Mouse (Mus musculus) limb, embryonic 14.5 days (tissue): ENCODE results near the gene Tldc1. TPM values are rescaled to one million over a fixed set of nuclear protein-coding genes. Genes with fewer than 3 reads are reported as not detected.

Source experiments
- ATAC-seq: fragments of 200-750 bp; cut with Nextera tagmentation; 2 replicates; pipeline ENCODE4 v1.8.0; 2017; ENCODE audit warnings: low read depth, moderate number of reproducible peaks, moderate TSS enrichment; ENCODE audit not compliant: low FRiP score
- DNase-seq: peaks from one replicate; pipeline ENCODE4 v3.0.0-alpha.2; 2015; ENCODE audit warnings: low spot score
- H3K27ac ChIP-seq: fragments of 300-500 bp; sonication (generic); replicated peaks from 2 replicates; pipeline ENCODE4 v1.5.1; 2014; ENCODE audit warnings: low read depth, mild to moderate bottlenecking, low read length, moderate library complexity, mixed read lengths
- H3K27me3 ChIP-seq: fragments of 300-500 bp; sonication (generic); 2 replicates; pipeline ENCODE4 v1.6.1; 2014; ENCODE audit warnings: low read length, mixed read lengths; ENCODE audit not compliant: control insufficient read depth, insufficient read depth
- H3K36me3 ChIP-seq: fragments of 300-500 bp; sonication (generic); 2 replicates; pipeline ENCODE4 v1.6.1; 2014; ENCODE audit warnings: mild to moderate bottlenecking, low read length, moderate library complexity, mixed read lengths; ENCODE audit not compliant: control insufficient read depth, insufficient read depth
- H3K4me1 ChIP-seq: fragments of 300-500 bp; sonication (generic); 2 replicates; pipeline ENCODE4 v1.6.1; 2014; ENCODE audit warnings: antibody characterized with exemption, low read length, mixed read lengths; ENCODE audit not compliant: control insufficient read depth, insufficient read depth
- H3K4me2 ChIP-seq: fragments of 300-500 bp; sonication (generic); replicated peaks from 2 replicates; pipeline ENCODE4 v1.6.1; 2014; ENCODE audit warnings: low read depth, mild to moderate bottlenecking, low read length, moderate library complexity; ENCODE audit not compliant: severe bottlenecking
- H3K4me3 ChIP-seq: fragments of 300-500 bp; sonication (generic); replicated peaks from 2 replicates; pipeline ENCODE4 v1.5.1; 2014; ENCODE audit warnings: low read length
- H3K9ac ChIP-seq: fragments of 300-500 bp; sonication (generic); 2 replicates; pipeline ENCODE4 v1.6.1; 2014; ENCODE audit warnings: mild to moderate bottlenecking, low read depth, low read length, moderate library complexity; ENCODE audit not compliant: severe bottlenecking
- H3K9me3 ChIP-seq: fragments of 300-500 bp; sonication (generic); 2 replicates; pipeline ENCODE4 v1.6.1; 2016; ENCODE audit warnings: low read length; ENCODE audit not compliant: control insufficient read depth
- POLR2A ChIP-seq: fragments of 200-500 bp; IDR thresholded peaks from 2 replicates; pipeline ENCODE4 v1.8.0; 2012; ENCODE audit warnings: inconsistent platforms, mild to moderate bottlenecking, moderate library complexity, borderline replicate concordance; ENCODE audit not compliant: insufficient read depth, insufficient read length; ENCODE audit errors: extremely low read depth
- WGBS: fragments of 180-500 bp; shearing (Covaris S2); extraction: QIAGEN DNeasy Blood & Tissue Kit; methylation state at CpG from one replicate; pipeline ENCODE4 v1.1.7; 2014; 5-methylcytosine and 5-hydroxymethylcytosine counted together
- polyA plus RNA-seq, 2 experiments: library from polyadenylated mRNA; depleted of rRNA in 1 of 2; stranded (reverse) in 1 of 2; unstranded in 1 of 2; fragments of >200 nt; fragmentation: Nextera tagmentation in 1 of 2; extraction: Ambion mirVana in 1 of 2; gene quantifications; 2 replicates each; pipeline versions ENCODE4 v1.2.1 to v1.2.3; 2012 to 2014

The Tldc1 gene
- polyA plus RNA-seq, 2 experiments, result 5.1 to 10.6 TPM

GRCm38 (mm10) chr8:119824100-119824499, 45.9 kb upstream of the Tldc1 start:
- Histone ChIP-seq H3K36me3 (peaks cover 15% of the 10 kb centered on the region), H3K4me3 (no peak overlapping the region), H3K27ac (no peak overlapping the region), H3K9ac (no peak overlapping the region), H3K4me1 (peaks cover 4% of the 10 kb centered on the region; the same call in 1 of the 2 replicates), H3K27me3 (no peaks in the 10 kb centered on the region), H3K4me2 (no peak overlapping the region), H3K9me3 (no peaks in the 10 kb centered on the region)
- ATAC-seq (no peak), DNase-seq (no peak)
- 84% methylated on average over 4 of the region's 4 CpGs for WGBS
- TF ChIP-seq POLR2A, result no peak

- Histone ChIP-seq H3K4me3 (no peak overlapping the region), H3K9me3 (no peaks in the 10 kb centered on the region), H3K4me1 (no peaks in the 10 kb centered on the region), H3K36me3 (peaks cover 15% of the 10 kb centered on the region), H3K27me3 (no peaks in the 10 kb centered on the region), H3K4me2 (no peak overlapping the region), H3K9ac (no peak overlapping the region), H3K27ac (no peak overlapping the region)
- DNase-seq, result no peak
- TF ChIP-seq POLR2A, result no peak
- ATAC-seq, result no peak
- WGBS, result 90% methylated on average over 9 of the region's 9 CpGs
Observed at GRCm38 (mm10) chr8:119823278-119823677, 45.1 kb upstream of the Tldc1 start.

- Histone ChIP-seq H3K4me1 (no peaks in the 10 kb centered on the region), H3K4me2 (no peak overlapping the region), H3K9ac (no peak overlapping the region), H3K36me3 (peaks cover 15% of the 10 kb centered on the region), H3K4me3 (no peak overlapping the region), H3K27ac (no peak overlapping the region), H3K9me3 (no peaks in the 10 kb centered on the region), H3K27me3 (no peaks in the 10 kb centered on the region)
- no peak for TF ChIP-seq POLR2A
- 92% methylated on average over 6 of the region's 6 CpGs for WGBS
- no peak for DNase-seq
- no peak for ATAC-seq
Observed at GRCm38 (mm10) chr8:119821691-119822090, 43.5 kb upstream of the Tldc1 start.

GRCm38 (mm10) chr8:119819976-119820375, 41.8 kb upstream of the Tldc1 start:
- Histone ChIP-seq H3K4me1 (no peaks in the 10 kb centered on the region), H3K9ac (no peak overlapping the region), H3K9me3 (no peaks in the 10 kb centered on the region), H3K36me3 (peaks cover 15% of the 10 kb centered on the region), H3K4me2 (no peak overlapping the region), H3K4me3 (no peak overlapping the region), H3K27ac (no peak overlapping the region), H3K27me3 (no peaks in the 10 kb centered on the region)
- no peak for TF ChIP-seq POLR2A
- DNase-seq, result no peak
- WGBS, result 91% methylated on average over 8 of the region's 8 CpGs
- no peak for ATAC-seq

DNA sequence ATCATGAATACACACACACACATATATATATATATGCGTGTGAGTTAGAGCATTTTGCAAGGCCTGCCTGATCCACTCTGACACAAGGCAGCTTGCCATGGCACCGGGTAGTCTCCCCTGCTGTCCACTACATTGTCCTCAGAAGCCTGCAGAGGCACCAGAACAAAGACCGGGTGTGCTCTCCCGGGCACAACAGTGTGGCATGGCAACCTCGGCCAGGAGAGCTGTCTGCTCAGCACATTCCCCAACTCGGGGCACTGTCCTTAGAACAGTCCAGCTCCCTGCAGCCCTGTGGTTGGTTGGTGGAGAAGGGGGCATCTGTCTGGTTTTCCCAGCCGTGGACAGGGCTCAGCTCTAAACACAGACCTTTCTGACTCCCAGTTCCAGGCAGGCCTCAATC, 41.1 kb upstream of the Tldc1 start:
- TF ChIP-seq POLR2A, result no peak
- H3K9ac ChIP-seq, result no peak overlapping the region
- no peak overlapping the region for H3K4me2 ChIP-seq
- peaks cover under 1% of the 10 kb centered on the region; the same call in 1 of the 2 replicates for H3K4me1 ChIP-seq
- H3K4me3 ChIP-seq, result no peak overlapping the region
- no peak overlapping the region for H3K27ac ChIP-seq
- DNase-seq (no peak), ATAC-seq (no peak)
- H3K9me3 ChIP-seq, result no peaks in the 10 kb centered on the region
- H3K27me3 ChIP-seq, result no peaks in the 10 kb centered on the region
- WGBS, result 86% methylated on average over 7 of the region's 7 CpGs
- H3K36me3 ChIP-seq, result peaks cover 15% of the 10 kb centered on the region

DNA sequence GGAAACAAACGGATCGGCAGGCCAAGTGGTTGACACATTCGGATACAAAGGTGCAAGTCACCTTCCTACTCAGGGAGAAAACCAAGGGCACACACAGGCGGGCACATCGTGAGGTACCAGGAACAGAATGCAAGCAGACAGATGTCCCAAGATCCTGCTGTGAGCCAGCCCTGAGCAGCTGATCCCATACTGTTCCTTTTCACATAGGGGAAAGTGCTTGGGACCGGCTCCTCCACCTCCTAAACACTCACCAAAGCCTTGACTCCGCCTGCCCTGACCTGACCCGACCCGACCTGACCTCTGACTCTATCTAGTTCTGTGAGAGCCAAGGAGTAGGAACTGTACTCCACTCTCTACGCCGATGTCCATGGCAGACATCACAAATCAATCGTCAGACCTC, 39.2 kb upstream of the Tldc1 start:
- ATAC-seq, result no peak
- WGBS, result 40% methylated on average over 12 of the region's 12 CpGs

More for the DNA sequence above, 39.2 kb upstream of the Tldc1 start:
- no peaks in the 10 kb centered on the region for H3K27me3 ChIP-seq
- H3K36me3 ChIP-seq, result peaks cover 15% of the 10 kb centered on the region
- H3K9me3 ChIP-seq, result no peaks in the 10 kb centered on the region
- no peak for TF ChIP-seq POLR2A
- H3K9ac ChIP-seq, result no peak overlapping the region
- peaks cover 7% of the 10 kb centered on the region; the same call in 1 of the 2 replicates for H3K4me1 ChIP-seq
- no peak overlapping the region for H3K4me2 ChIP-seq
- DNase-seq, result no peak
- no peak overlapping the region for H3K4me3 ChIP-seq
- H3K27ac ChIP-seq, result no peak overlapping the region
